Mouse (Mus musculus): ENCODE measurements around the gene Gla.

Gla gene

GRCm38 (mm10) chrX:134588261-134588660 is 12.7 kb downstream of the Gla start:
- no peak for DNase-seq (ENCODE audit: low spot score in 2 of 2)

- no peak for DNase-seq (ENCODE audit: low spot score in 2 of 2)
These were observed 14.5 kb downstream of the Gla start for GRCm38 (mm10) chrX:134586447-134586846.

- DNase-seq (ENCODE audit: low spot score in 2 of 2) = peak; percentile 87 to 89
These were observed 15.6 kb downstream of the Gla start, which contains the start of gene Rpl36a for GRCm38 (mm10) chrX:134585103-134586002. Gene Rpl36a (plus strand): TSS chrX:134585654.

DNA sequence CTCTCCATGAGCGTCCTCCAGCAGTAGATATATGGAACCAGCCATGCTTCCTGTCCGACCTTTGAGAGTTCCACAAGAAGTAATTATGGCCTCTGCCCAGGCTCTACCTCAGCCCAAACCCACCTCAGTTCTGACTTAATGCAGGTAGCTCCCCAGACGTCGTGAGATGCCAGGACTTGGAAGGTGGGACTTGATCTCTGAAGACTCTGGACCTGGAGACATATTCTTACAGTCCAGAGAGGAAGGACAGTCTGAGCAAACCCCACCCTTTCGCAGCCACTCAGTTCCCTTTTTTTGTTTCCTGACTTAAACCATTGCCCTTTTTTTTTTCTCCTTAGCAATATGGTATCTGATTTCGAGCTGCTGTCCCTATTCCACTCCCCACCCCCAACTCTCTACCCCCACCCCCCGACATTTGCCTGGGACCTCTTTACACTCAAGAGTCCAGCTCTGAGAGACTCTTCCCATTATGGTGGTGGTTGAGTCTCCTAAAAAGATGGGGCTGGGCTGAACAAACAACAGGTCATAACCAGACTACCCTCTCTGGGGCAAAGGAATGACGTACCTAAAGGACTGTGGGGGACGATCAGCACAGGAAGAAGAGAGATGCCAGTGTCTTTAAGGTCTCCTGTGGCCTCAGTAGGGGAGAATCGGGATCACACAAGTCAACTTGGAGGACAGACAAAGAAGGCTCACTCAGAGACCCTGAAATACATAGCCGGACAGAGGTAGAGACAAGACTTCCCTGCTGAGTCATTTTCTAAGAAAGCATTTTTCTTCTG is 17.8 kb downstream of the Gla start, which contains the start of gene Btk:
Gene Btk, minus strand, starts transcription at position 683 of the 782 bp plus-strand sequence.
- DNase-seq (ENCODE audit: low spot score in 2 of 2) = no peak

- DNase-seq (ENCODE audit: low spot score in 2 of 2) = no peak
These were observed 18.7 kb downstream of the Gla start for GRCm38 (mm10) chrX:134582270-134582669.

GRCm38 (mm10) chrX:134580528-134581305 is 20.2 kb downstream of the Gla start:
- DNase-seq (ENCODE audit: low spot score in 2 of 2) = no peak

GRCm38 (mm10) chrX:134577896-134578295 is 23.0 kb downstream of the Gla start:
- no peak for DNase-seq (ENCODE audit: low spot score in 2 of 2)

- DNase-seq (ENCODE audit: low spot score in 2 of 2) = peak in 1 of 2 experiments; percentile 72
These were observed 34.2 kb downstream of the Gla start for GRCm38 (mm10) chrX:134566536-134567222.

DNA sequence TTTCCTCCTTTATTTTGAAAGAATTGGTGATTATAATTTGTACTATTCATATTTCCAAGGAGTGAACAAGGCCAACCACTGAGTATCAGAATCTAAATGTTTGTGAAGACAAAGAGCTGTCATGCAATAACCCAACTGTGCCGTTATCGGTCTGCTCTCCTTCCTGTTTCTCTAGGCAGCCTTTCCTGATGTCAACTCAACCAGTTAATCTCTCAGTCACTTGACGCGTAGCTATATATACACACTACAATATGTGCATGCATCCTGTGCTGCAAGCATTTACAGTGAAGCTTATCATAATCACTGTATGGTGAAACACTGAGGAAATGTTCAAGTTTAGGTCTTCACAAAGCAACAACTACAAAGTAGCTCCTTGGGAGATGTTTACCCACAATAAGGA is 36.6 kb downstream of the Gla start:
- DNase-seq (ENCODE audit: low spot score in 2 of 2) = peak in 1 of 2 experiments; percentile 23

- no peak for DNase-seq (ENCODE audit: low spot score in 2 of 2)
These were observed 46.5 kb downstream of the Gla start for GRCm38 (mm10) chrX:134554425-134554824.

DNA sequence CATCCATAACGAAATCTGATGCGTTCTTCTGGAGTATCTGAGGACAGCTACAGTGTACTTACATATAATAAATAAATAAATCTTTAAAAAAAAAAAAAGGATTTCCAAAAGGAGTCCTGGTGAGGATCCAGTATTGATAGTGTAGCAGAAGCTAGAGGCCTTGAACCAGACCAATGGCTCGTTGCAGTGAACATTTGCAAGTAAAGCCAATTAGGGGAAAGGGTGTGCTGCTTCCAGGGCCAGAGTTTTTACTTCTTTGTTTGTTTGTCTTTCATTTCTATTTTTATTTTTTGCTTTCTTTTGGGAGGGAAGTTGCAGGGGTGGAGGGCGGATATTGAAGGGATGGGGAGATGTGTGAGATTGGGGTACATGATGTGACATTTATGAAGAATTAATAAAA is 47.6 kb downstream of the Gla start:
- DNase-seq (ENCODE audit: low spot score in 2 of 2) = no peak

- DNase-seq (ENCODE audit: low spot score in 2 of 2) = peak; percentile 11 to 14
These were observed 50.0 kb downstream of the Gla start for GRCm38 (mm10) chrX:134550903-134551302.

DNA sequence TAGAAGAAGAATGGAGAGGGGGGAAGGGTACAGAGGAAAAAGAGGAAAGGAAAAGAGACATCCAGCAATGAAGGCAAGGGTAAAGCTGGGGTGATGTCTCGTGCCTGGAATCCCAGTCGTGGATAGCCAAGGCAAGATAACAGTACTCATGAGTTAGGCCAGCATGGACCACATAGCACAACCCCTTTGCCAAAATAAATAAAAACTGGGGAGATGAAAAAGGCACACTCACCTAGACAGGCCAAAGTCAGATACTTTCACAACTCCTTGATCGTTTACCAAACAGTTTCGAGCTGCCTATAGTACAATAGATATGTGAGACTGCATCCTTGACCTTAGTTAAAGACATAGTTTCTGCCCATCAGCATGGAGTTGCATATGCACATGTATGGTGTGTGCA is 53.6 kb downstream of the Gla start:
- no peak for DNase-seq (ENCODE audit: low spot score in 2 of 2)

DNA sequence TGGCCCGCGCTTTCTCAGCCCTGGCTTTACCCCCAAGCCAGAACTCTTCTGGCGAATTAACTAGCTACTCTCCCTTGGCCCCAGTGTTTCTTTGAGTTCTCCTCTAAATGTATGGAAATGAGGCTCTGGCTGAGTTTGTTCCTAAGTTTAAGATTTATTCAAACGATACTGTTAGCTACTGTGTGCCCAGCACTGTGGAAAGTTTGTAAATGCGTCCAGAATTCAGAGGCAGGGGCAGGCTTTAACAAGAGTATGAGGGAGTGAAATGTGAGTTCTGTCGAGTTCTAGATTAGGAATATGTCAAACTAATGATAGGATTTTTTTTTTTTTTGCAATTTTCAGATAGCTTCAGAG is 59.0 kb downstream of the Gla start:
- DNase-seq (ENCODE audit: low spot score in 2 of 2) = no peak

DNA sequence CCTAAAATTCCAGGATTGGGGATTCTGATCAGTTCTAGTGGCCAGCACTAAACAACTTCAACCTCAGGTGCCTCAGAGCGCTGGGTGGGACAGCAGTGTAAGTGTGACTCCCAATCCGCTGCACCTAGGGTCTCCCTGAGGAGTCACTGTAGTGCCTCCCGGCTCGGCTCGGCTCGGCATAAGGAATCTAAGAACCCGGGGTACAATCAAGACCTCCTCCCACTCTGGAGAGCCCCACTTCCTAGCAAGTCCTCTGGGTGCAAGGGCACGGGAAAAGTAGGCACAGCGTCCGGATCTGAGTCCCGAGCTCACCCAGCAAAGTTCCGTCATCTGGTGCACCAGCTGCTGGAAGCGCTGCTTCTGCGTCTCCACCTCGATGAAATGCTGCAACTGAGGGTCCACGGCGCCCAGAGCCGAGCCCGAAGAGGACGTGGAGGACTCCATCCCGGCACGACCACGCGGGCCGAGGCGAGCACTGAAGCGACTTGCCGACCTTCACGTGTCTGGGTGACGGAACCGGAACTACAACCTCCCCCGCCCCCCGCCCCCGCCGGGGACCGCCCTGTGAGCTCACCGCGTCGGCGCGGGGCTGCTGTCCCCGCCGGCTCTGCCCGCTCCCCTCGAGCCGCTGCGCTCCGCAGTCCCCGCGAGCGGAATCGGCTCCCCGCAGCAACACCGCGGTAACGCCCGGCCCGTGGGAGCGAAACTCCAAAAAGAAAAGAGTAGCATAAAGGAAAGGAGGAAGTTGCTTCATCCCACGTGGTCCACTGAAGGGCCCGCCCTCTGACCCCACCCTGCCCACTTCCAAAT is 59.6 kb downstream of the Gla start, which contains the start of gene Timm8a1:
Gene Timm8a1, minus strand, starts transcription at position 721 of the 810 bp plus-strand sequence.
- DNase-seq (ENCODE audit: low spot score in 2 of 2) = peak; percentile 55 to 63

GRCm38 (mm10) chrX:134540414-134541135 is 60.4 kb downstream of the Gla start:
- DNase-seq (ENCODE audit: low spot score in 2 of 2) = no peak

DNA sequence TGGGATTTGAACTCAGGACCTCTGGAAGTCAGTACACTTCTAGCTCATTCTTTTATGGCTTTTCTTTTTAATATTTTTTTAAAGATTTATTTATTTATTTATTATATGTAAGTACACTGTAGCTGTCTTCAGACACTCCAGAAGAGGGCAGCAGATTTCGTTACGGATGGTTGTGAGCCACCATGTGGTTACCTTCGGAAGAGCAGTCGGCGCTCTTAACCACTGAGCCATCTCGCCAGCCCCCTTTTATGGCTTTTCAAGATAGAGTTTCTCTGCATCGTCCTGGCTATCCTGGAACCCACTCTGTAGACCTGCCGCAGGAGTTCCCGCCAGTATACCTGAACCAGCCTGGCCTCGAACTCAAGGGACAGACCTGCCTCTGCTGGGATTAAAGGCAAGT is 61.1 kb downstream of the Gla start:
- DNase-seq (ENCODE audit: low spot score in 2 of 2) = peak; percentile 15 to 47
